Mouse (Mus musculus) neutrophil, adult 83 days (primary cell): ENCODE data around the gene Ccdc50. TPM values are rescaled to one million over a fixed set of nuclear protein-coding genes. Genes with fewer than 3 reads are reported as not detected.

ENCODE experiments used
- total RNA-seq, 2 experiments: library from RNA; stranded (reverse); gene quantifications; one replicate each; pipeline ENCODE4 v1.2.4; 2023

The Ccdc50 gene
- total RNA-seq: 10 to 100 TPM; 44.9 to 54.0 TPM

GRCm38 (mm10) chr16:27388761-27389451, at the start of gene Ccdc50:
Gene Ccdc50 (plus strand): TSS chr16:27388869.

DNA sequence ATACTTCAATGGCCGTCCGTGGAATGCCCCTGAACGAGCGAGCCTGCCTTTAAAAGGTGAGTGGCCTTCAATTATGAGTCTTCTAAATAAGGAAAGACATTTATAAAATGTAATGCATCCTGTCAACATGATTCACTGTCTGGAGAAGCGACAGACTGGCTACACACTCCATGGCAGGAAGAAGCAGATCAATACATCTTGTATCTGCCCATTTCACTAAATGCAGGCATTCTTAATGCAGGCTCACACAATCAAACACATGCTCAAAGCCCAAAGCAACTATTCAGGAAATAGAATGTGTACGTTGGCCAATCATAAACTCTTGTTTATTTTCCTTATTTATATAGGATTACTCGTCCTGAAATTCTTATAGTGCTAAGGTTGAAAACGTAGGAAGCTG, 18.5 kb upstream of the Ccdc50 start, which contains the start of gene Uts2b:
Gene Uts2b, minus strand, starts transcription at position 49 of the 400 bp plus-strand sequence.

Other genes starting within 250 kb of the Ccdc50 start
- not detected for gene Ostn, start 81.4 kb upstream of the Ccdc50 start, total RNA-seq
- gene Uts2b, start 18.6 kb upstream of the Ccdc50 start, total RNA-seq: not detected